Mouse (Mus musculus) limb, embryonic 10.5 days (tissue): ENCODE measurements around the gene Sdr9c7. TPM values are rescaled to one million over a fixed set of nuclear protein-coding genes. Genes with fewer than 3 reads are reported as not detected.
A peak's percentile ranks its signal among the peaks of the same experiment; 100 is the strongest.
"Not testable (repeated sequence)": the region's sequence is repeated elsewhere in the genome, so short reads cannot be mapped to it uniquely, and the experiment has no call there.

Source experiments
- DNase-seq: peaks from one replicate; pipeline ENCODE4 v3.0.0-alpha.2; 2017; ENCODE audit warnings: low spot score
- H3K27ac ChIP-seq: fragments of 300-500 bp; sonication (generic); 2 replicates; pipeline ENCODE4 v1.5.1; 2016; ENCODE audit warnings: mild to moderate bottlenecking
- H3K27me3 ChIP-seq: fragments of 300-500 bp; sonication (generic); 2 replicates; pipeline ENCODE4 v1.6.1; 2016; ENCODE audit warnings: low read depth, mild to moderate bottlenecking; ENCODE audit not compliant: poor library complexity, severe bottlenecking
- H3K36me3 ChIP-seq: fragments of 300-500 bp; sonication (generic); 2 replicates; pipeline ENCODE4 v1.6.1; 2016; ENCODE audit warnings: mild to moderate bottlenecking, moderate library complexity
- H3K4me1 ChIP-seq: fragments of 300-500 bp; sonication (generic); 2 replicates; pipeline ENCODE4 v1.6.1; 2016
- H3K4me3 ChIP-seq: fragments of 300-500 bp; sonication (generic); 2 replicates; pipeline ENCODE4 v1.5.1; 2016; ENCODE audit warnings: mild to moderate bottlenecking, moderate library complexity
- H3K9me3 ChIP-seq: fragments of 300-500 bp; sonication (generic); replicated peaks from 2 replicates; pipeline ENCODE4 v1.6.1; 2016; ENCODE audit warnings: mild to moderate bottlenecking
- WGBS: fragments of 180-500 bp; shearing (Covaris S2); methylation state at CpG from one replicate; pipeline ENCODE4 v1.1.7; 2016; 5-methylcytosine and 5-hydroxymethylcytosine counted together
- polyA plus RNA-seq: library from polyadenylated mRNA; unstranded; fragments of >200 nt; fragmentation: Nextera tagmentation; extraction: Ambion mirVana; gene quantifications from 2 replicates; pipeline ENCODE4 v1.2.1, GENCODE M21; 2016

Sdr9c7 gene
- polyA plus RNA-seq, 1 experiment from 2014 or later: not detected

DNA sequence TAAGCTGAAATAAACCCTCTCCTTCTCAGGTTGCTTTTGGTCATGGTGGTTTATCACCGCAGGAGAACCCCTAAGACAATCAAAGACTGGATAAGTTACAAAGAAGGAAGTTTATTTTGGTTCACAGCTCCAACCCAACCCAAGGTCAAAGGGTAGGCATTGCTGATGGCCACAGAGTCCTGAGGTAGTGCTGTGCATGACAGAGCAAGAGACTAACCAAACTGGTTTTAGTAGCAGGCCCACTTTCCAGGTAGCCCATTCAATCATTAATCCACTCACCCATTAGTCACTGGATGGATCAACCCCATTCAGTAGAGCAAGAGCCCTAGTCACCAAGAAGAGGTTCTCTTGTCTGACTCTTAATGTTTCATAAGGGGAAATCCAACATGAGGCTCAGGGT lies 23.9 kb downstream of the Sdr9c7 start:
- H3K36me3 ChIP-seq: no peaks in the 10 kb centered on the region
- H3K4me3 ChIP-seq: no peak overlapping the region
- H3K4me1 ChIP-seq: no peaks in the 10 kb centered on the region
- WGBS: 87% methylated on average over 1 of the region's 1 CpGs
- H3K27ac ChIP-seq: no peak overlapping the region
- DNase-seq: no peak
- no peaks in the 10 kb centered on the region for H3K9me3 ChIP-seq
- H3K27me3 ChIP-seq: no peaks in the 10 kb centered on the region

- Histone ChIP-seq H3K27me3 (no peaks in the 10 kb centered on the region), H3K9me3 (no peaks in the 10 kb centered on the region), H3K27ac (no peak overlapping the region), H3K4me1 (no peaks in the 10 kb centered on the region), H3K36me3 (no peaks in the 10 kb centered on the region), H3K4me3 (no peak overlapping the region)
- no peak for DNase-seq
- WGBS: 90% methylated on average over 8 of the region's 8 CpGs
Measured at GRCm38 (mm10) chr10:127923024-127923423, 24.7 kb downstream of the Sdr9c7 start.

DNA sequence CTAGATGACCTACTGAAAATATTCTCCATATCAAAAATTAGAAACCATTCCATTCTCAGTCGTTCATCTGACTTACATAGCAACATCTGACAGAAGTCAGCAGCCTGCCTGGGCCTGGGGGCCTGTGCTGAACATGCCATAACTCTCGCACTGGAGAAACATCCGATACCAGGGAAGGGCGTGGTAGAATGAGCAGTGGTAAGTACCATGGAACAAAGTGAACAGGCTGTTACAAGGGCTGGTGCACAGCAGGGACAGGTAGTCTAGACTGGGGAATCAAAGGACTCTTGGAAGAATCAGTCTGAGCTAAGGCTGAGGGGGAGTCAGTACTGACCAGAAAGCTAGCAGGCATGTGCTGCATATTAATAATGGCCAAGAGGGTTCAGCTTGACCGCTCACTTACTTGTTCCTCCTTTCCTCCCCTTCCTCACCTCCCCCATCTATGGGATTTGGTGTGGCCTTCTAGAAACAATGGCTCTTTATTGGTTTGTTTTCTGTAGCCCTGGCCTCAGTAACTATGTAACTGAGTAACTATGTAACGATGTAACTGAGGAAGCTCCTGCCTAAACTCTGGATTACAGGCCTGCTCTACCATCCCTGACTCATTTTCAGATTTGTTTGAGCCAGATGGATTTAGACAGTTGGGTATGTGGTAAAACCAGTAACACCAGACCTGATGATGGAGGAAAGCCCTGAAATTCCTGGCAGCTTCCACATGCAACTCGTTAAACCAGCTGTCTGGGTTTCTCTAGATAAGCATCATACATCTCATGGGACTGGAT lies 26.5 kb downstream of the Sdr9c7 start:
- DNase-seq: no peak
- Histone ChIP-seq H3K4me1 (no peaks in the 10 kb centered on the region), H3K27me3 (no peaks in the 10 kb centered on the region), H3K27ac (no peak overlapping the region), H3K4me3 (no peak overlapping the region), H3K9me3 (no peaks in the 10 kb centered on the region), H3K36me3 (no peaks in the 10 kb centered on the region)
- WGBS: 76% methylated on average over 7 of the region's 7 CpGs

DNA sequence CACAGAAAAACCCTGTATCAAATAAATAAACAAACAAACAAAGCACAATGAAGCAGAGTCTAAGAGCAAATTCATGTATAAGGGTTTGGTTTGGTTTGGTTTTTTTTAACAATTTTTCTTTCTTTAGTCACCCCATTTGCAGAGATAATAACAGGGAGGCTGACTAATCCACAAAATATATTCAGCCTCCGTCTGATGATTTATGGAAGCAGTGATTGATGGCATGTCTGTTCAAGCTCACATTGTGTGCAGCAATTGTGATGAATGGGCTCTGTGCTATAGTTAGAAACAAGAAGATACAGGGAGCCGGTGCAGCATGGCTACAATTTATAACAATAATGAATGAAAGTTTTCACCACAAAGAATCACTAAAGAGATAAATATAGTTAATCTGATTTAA lies 29.4 kb downstream of the Sdr9c7 start:
- H3K27ac ChIP-seq: no peak overlapping the region
- H3K4me1 ChIP-seq: no peaks in the 10 kb centered on the region
- no peak for DNase-seq
- no peaks in the 10 kb centered on the region for H3K9me3 ChIP-seq
- no peak overlapping the region for H3K4me3 ChIP-seq
- WGBS: 80% methylated on average over 2 of the region's 2 CpGs
- no peaks in the 10 kb centered on the region for H3K36me3 ChIP-seq
- no peaks in the 10 kb centered on the region for H3K27me3 ChIP-seq

DNA sequence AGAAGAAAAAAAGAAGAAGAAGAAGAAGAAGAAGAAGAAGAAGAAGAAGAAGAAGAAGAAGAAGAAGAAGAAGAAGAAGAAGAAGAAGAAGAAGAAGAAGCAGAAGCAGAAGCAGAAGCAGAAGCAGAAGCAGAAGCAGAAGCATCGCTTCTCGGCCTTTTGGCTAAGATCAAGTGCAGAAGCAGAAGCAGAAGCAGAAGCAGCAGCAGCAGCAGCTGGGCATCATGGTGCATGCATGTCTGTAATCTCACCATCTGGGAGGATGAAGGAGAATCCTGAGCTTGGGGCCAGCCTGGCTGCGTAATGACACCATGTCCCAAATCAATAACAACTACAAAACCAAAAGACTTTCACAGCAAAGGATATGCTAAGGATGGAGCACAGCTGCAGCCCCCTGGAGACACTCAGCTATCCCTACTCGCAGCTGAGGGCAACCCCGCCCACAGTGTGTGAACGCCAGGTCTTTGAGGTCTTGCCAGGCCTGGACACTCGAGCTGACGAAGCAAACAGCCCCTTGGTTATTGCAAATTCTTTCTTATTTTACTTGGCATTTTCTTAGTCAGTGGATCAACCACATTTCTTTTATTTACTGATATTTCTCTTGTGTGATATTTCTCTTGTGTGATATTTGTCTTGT lies 34.1 kb downstream of the Sdr9c7 start:
- Histone ChIP-seq H3K27ac (no peak overlapping the region), H3K36me3 (no peaks in the 10 kb centered on the region), H3K9me3 (no peaks in the 10 kb centered on the region), H3K4me1 (no peaks in the 10 kb centered on the region), H3K27me3 (no peaks in the 10 kb centered on the region), H3K4me3 (no peak overlapping the region)
- no peak for DNase-seq
- 76% methylated on average over 8 of the region's 8 CpGs for WGBS

- 87% methylated on average over 8 of the region's 8 CpGs for WGBS
- H3K4me3 ChIP-seq: no peak overlapping the region
- H3K27me3 ChIP-seq: no peaks in the 10 kb centered on the region
- H3K9me3 ChIP-seq: no peaks in the 10 kb centered on the region
- H3K27ac ChIP-seq: no peak overlapping the region
- H3K36me3 ChIP-seq: no peaks in the 10 kb centered on the region
- no peaks in the 10 kb centered on the region for H3K4me1 ChIP-seq
- DNase-seq: no peak
Measured at GRCm38 (mm10) chr10:127936271-127936670, 38.0 kb downstream of the Sdr9c7 start.

DNA sequence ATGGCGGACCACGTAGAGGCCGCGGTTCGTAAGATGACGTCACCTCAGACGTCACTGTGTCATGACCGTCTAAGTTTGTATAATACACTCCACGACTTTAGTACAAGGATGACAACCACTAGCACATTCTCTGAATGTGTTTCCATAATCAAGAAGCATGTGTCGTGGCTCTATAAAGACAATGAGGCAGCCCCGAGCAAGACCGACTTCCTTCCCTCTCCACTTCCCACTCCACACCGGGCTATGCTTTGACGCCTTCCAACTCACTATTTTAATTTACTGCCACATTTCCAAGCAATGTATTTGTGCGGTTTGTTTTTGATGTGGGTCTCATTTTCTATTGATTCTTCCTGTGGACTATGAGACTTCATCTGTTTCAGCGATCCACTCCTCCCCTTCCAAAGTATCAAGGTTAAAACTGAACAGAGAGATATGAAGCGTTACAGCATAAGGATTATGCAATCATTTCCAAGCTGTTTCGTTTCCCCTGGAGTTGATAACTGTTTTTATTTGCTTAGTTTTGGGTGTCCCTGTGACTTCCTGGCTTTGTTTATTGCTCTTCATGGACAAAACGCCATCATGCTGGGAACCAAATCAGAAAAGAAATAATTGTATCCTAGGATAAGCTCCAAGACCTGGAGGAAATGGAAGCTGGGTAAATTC lies 38.6 kb downstream of the Sdr9c7 start:
- Histone ChIP-seq H3K27ac (no peak overlapping the region), H3K36me3 (no peaks in the 10 kb centered on the region), H3K4me1 (no peaks in the 10 kb centered on the region), H3K4me3 (no peak overlapping the region), H3K9me3 (no peaks in the 10 kb centered on the region), H3K27me3 (no peaks in the 10 kb centered on the region)
- DNase-seq: no peak
- 89% methylated on average over 19 of the region's 19 CpGs for WGBS

GRCm38 (mm10) chr10:127937428-127938010 lies 39.2 kb downstream of the Sdr9c7 start:
- no peak overlapping the region for H3K4me3 ChIP-seq
- no peaks in the 10 kb centered on the region for H3K36me3 ChIP-seq
- no peak overlapping the region for H3K27ac ChIP-seq
- DNase-seq: peak; percentile 58
- no peaks in the 10 kb centered on the region for H3K4me1 ChIP-seq
- H3K27me3 ChIP-seq: no peaks in the 10 kb centered on the region
- WGBS: 2% methylated on average over 2 of the region's 2 CpGs
- no peaks in the 10 kb centered on the region for H3K9me3 ChIP-seq

- 92% methylated on average over 10 of the region's 10 CpGs for WGBS
- not testable (repeated sequence) for H3K9me3 ChIP-seq, H3K4me1 ChIP-seq, H3K27me3 ChIP-seq, DNase-seq, H3K4me3 ChIP-seq, H3K27ac ChIP-seq, H3K36me3 ChIP-seq
Measured at GRCm38 (mm10) chr10:127939667-127940066, 41.3 kb downstream of the Sdr9c7 start.

GRCm38 (mm10) chr10:127945432-127946064 lies 47.2 kb downstream of the Sdr9c7 start:
- H3K27ac ChIP-seq: no peak overlapping the region
- WGBS: 42% methylated on average over 5 of the region's 5 CpGs
- DNase-seq: peak; percentile 69
- H3K4me1 ChIP-seq: peaks cover under 1% of the 10 kb centered on the region; the same call in 1 of the 2 replicates
- no peak overlapping the region for H3K4me3 ChIP-seq
- H3K36me3 ChIP-seq: no peaks in the 10 kb centered on the region
- H3K27me3 ChIP-seq: no peaks in the 10 kb centered on the region
- H3K9me3 ChIP-seq: no peaks in the 10 kb centered on the region

DNA sequence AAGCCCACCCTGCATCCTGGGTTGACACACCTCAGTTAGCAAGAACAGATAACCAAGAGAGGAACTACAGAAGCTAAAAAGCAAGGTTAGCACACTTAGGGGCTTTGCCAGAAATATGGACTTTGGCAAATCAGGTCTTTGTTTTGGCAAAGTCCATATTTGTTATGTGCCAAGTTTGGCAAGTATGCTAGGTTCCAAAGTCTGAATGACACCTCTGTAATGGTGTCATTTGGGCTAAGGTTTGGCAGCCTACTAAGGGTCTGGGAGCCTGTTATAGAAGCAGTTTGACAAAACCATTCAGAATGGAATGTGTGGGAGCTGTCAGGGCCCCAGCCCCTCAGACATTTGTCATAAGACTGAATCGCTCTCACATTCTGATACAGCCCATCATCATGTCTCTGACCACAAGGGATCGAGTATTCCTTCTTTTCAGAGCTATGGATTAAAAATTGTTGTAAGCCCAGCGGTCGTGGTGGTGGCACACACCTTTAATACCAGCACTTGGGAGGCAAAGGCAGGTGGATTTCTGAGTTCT lies 51.3 kb downstream of the Sdr9c7 start:
- no peak for DNase-seq
- H3K4me1 ChIP-seq: peaks cover 4% of the 10 kb centered on the region; the same call in 1 of the 2 replicates
- no peaks in the 10 kb centered on the region for H3K27me3 ChIP-seq
- WGBS: 84% methylated on average over 4 of the region's 4 CpGs
- no peaks in the 10 kb centered on the region for H3K36me3 ChIP-seq
- H3K9me3 ChIP-seq: no peaks in the 10 kb centered on the region
- H3K27ac ChIP-seq: no peak overlapping the region
- no peak overlapping the region for H3K4me3 ChIP-seq

GRCm38 (mm10) chr10:127951390-127951789 lies 53.1 kb downstream of the Sdr9c7 start:
- Histone ChIP-seq H3K27me3 (no peaks in the 10 kb centered on the region), H3K4me3 (no peak overlapping the region), H3K27ac (no peak overlapping the region), H3K4me1 (peaks cover 5% of the 10 kb centered on the region; the same call in 1 of the 2 replicates), H3K9me3 (no peaks in the 10 kb centered on the region), H3K36me3 (no peaks in the 10 kb centered on the region)
- DNase-seq: no peak
- WGBS: 88% methylated on average over 9 of the region's 9 CpGs
